Mouse (Mus musculus): ENCODE measurements around the gene Olfr378.

The Olfr378 gene

DNA sequence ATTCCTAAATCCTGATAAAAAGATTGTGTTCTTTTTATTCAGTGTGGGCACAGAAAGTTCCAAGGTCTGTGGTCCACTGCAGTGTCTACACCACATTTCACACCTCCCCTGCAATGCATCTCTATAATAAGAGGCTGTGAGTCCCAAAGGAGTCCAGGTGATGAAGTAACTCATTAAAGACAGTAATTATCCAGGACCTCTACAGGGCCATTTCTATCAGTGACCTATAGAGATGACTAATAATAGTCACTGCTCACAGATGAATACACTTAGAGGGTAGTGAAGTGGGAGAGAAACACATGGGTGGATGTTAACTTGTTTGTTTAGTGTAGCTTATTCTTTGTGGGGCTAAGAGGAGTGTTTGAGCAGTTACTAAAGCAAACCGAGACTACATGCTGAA lies at the start of gene Olfr378:
TSS of gene Olfr378 (minus strand) at position 101 of the 400 bp plus-strand sequence.
- no peak for DNase-seq (ENCODE audit: low spot score in 2 of 2)

GRCm38 (mm10) chr11:73457408-73457807 lies 29.1 kb upstream of the Olfr378 start, which contains the start of gene Olfr380:
TSS of gene Olfr380 (minus strand) at chr11:73457508.
- DNase-seq (ENCODE audit: low spot score in 2 of 2), result no peak

- no peak for DNase-seq (ENCODE audit: low spot score in 2 of 2)
Measured at GRCm38 (mm10) chr11:73399514-73399913, 28.8 kb downstream of the Olfr378 start, which contains the start of gene Olfr1. TSS of gene Olfr1 (minus strand) at chr11:73399614.

- no peak for DNase-seq (ENCODE audit: low spot score in 2 of 2)
Measured at GRCm38 (mm10) chr11:73395374-73395773, 32.9 kb downstream of the Olfr378 start.

Data from urinary bladder, postnatal 4 days (tissue).